Mouse (Mus musculus): Measurements from ENCODE around the gene Fry. TPM values are rescaled to one million over a fixed set of nuclear protein-coding genes. Genes with fewer than 3 reads are reported as not detected.

The Fry gene
- total and polyA plus RNA-seq, 3 experiments, result 1.9 to 2.3 TPM; not detected in 1

DNA sequence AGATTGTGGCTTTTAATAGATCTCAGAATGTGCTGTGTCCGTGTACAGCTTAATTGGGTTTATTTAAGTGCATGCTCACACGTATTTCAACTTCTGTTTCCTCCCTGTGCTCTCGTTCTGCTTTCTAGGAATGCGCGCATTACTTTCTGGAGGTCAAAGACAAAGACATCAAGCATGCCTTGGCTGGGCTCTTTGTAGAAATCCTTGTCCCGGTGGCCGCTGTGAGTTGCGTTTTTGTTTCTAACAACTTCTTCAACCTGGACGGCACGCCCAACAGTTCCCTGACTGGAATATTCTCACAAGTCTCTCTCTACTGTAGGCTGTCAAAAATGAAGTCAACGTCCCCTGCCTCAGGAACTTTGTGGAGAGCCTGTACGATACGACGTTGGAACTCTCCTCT lies 240.2 kb downstream of the Fry start:
- Histone ChIP-seq H3K9me3 (replicated peaks; ENCODE audit: insufficient read depth, low read length) (no peaks in the 10 kb centered on the region), H3K27ac (ENCODE audit: control insufficient read depth, low read depth, low read length) (no peak overlapping the region), H3K4me3 (ENCODE audit: control insufficient read depth in 1 of 2, insufficient read depth in 1 of 2, low read depth in 2 of 2, low read length in 2 of 2) (no peak overlapping the region), H3K36me3 (ENCODE audit: control insufficient read depth in 1 of 2, insufficient read depth in 2 of 2, low read length in 2 of 2) (no peaks in the 10 kb centered on the region), H3K9ac (ENCODE audit: control insufficient read depth, low read depth, low read length, poor library complexity, severe bottlenecking) (no peak overlapping the region), H3K4me1 (ENCODE audit: control insufficient read depth in 1 of 2, insufficient read depth in 2 of 2, low read length in 2 of 2) (no peaks in the 10 kb centered on the region), H3K27me3 (ENCODE audit: control insufficient read depth in 1 of 2, insufficient read depth in 2 of 2, low read length in 2 of 2) (no peaks in the 10 kb centered on the region), H3K79me2 (ENCODE audit: control insufficient read depth, insufficient read depth, low read length, poor library complexity) (no peaks in the 10 kb centered on the region)
- no peak for DNase-seq (ENCODE audit: low read depth, low spot score)
- TF ChIP-seq BHLHE40 (IDR thresholded peaks at IDR 0.05; ENCODE audit: borderline replicate concordance, low read depth, low read length), result no peak
- TF ChIP-seq USF1 (IDR thresholded peaks at IDR 0.05; ENCODE audit: low read depth, low read length), result no peak
- no peak for TF ChIP-seq RCOR1 (IDR thresholded peaks at IDR 0.05; ENCODE audit: low read depth, low read length)
- no peak for TF ChIP-seq CHD2 (IDR thresholded peaks at IDR 0.05; ENCODE audit: low read length)
- no peak for TF ChIP-seq CHD1 (IDR thresholded peaks at IDR 0.05; ENCODE audit: low read depth, low read length)
- no peak for TF ChIP-seq JUND (IDR thresholded peaks at IDR 0.05; ENCODE audit: low read depth, low read length)
- no peak for TF ChIP-seq ZNF384 (IDR thresholded peaks at IDR 0.05; ENCODE audit: low read depth, low read length)
- TF ChIP-seq MAX (IDR thresholded peaks at IDR 0.05; ENCODE audit: low read length), result no peak
- no peak for TF ChIP-seq UBTF (IDR thresholded peaks at IDR 0.05; ENCODE audit: borderline replicate concordance, insufficient read depth, low read depth, low read length)
- no peak for TF ChIP-seq RAD21 (IDR thresholded peaks at IDR 0.05; ENCODE audit: low read depth, low read length)
- TF ChIP-seq ETS1 (IDR thresholded peaks at IDR 0.05; ENCODE audit: low read depth, low read length), result no peak
- no peak for TF ChIP-seq TCF12 (IDR thresholded peaks at IDR 0.05; ENCODE audit: low read depth, low read length)
- no peak for TF ChIP-seq POLR2AphosphoS2 (IDR thresholded peaks at IDR 0.05; ENCODE audit: low read length)
- TF ChIP-seq MYB (IDR thresholded peaks at IDR 0.05; ENCODE audit: low read depth, low read length), result no peak
- no peak for TF ChIP-seq NRF1 (IDR thresholded peaks at IDR 0.05; ENCODE audit: insufficient read depth, low read depth, low read length, poor library complexity, severe bottlenecking)

DNA sequence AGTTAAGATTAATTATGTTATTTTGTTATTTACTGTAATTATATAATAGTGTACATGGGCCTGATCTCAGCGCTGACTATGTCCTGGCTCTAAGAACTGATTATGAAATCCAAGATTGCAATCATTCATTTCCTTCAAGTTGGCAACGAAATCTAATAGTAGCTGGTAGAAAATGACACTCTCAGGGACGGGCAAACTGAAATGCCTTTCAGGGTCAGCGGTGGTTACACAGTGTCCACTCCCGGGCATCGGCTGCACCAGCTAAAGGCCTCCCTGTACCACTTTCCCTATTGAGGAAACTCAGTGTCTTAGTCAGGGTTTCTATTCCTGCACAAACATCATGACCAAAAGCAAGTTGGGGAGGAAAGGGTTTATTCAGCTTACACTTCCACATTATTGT lies 243.8 kb downstream of the Fry start:
- H3K4me3 ChIP-seq (ENCODE audit: control insufficient read depth in 1 of 2, insufficient read depth in 1 of 2, low read depth in 2 of 2, low read length in 2 of 2), result no peak overlapping the region
- no peak for DNase-seq (ENCODE audit: low read depth, low spot score)
- H3K27ac ChIP-seq (ENCODE audit: control insufficient read depth, low read depth, low read length), result no peak overlapping the region
- no peaks in the 10 kb centered on the region for H3K4me1 ChIP-seq (ENCODE audit: control insufficient read depth in 1 of 2, insufficient read depth in 2 of 2, low read length in 2 of 2)
- no peak for TF ChIP-seq MAX (IDR thresholded peaks at IDR 0.05; ENCODE audit: low read length)
- no peak for TF ChIP-seq HCFC1 (IDR thresholded peaks at IDR 0.05; ENCODE audit: low read depth, low read length)
- no peak for TF ChIP-seq BHLHE40 (IDR thresholded peaks at IDR 0.05; ENCODE audit: borderline replicate concordance, low read depth, low read length)
- no peak for TF ChIP-seq MEF2A (IDR thresholded peaks at IDR 0.05; ENCODE audit: extremely low read depth, insufficient replicate concordance, low read depth, low read length, poor library complexity, severe bottlenecking)
- TF ChIP-seq KAT2A (conservative IDR thresholded peaks at IDR 0.05; ENCODE audit: low read depth, low read length), result no peak
- TF ChIP-seq MXI1 (IDR thresholded peaks at IDR 0.05; ENCODE audit: low read depth, low read length), result no peak
- no peak for TF ChIP-seq TAL1 (IDR thresholded peaks at IDR 0.05; ENCODE audit: low read length)
- no peak for TF ChIP-seq MYC (IDR thresholded peaks at IDR 0.05; ENCODE audit: low read depth, low read length)
- TF ChIP-seq RCOR1 (IDR thresholded peaks at IDR 0.05; ENCODE audit: low read depth, low read length), result no peak
- TF ChIP-seq E2F4 (IDR thresholded peaks at IDR 0.05; ENCODE audit: borderline replicate concordance, low read depth, low read length), result no peak
- no peak for TF ChIP-seq ZKSCAN1 (IDR thresholded peaks at IDR 0.05; ENCODE audit: low read depth, low read length)
- no peak for TF ChIP-seq MAZ (IDR thresholded peaks at IDR 0.05; ENCODE audit: low read depth, low read length)
- TF ChIP-seq POLR2A (IDR thresholded peaks at IDR 0.05; ENCODE audit: control insufficient read depth in 1 of 2, insufficient read depth in 1 of 2, low read depth in 1 of 2, low read length in 2 of 2, poor library complexity in 1 of 2), result no peak
- TF ChIP-seq SIN3A (IDR thresholded peaks at IDR 0.05; ENCODE audit: low read length), result no peak
- TF ChIP-seq ETS1 (IDR thresholded peaks at IDR 0.05; ENCODE audit: low read depth, low read length), result no peak
- H3K9ac ChIP-seq (ENCODE audit: control insufficient read depth, low read depth, low read length, poor library complexity, severe bottlenecking), result no peak overlapping the region
- H3K9me3 ChIP-seq (replicated peaks; ENCODE audit: insufficient read depth, low read length), result no peaks in the 10 kb centered on the region
- H3K36me3 ChIP-seq (ENCODE audit: control insufficient read depth in 1 of 2, insufficient read depth in 2 of 2, low read length in 2 of 2), result no peaks in the 10 kb centered on the region
- H3K79me2 ChIP-seq (ENCODE audit: control insufficient read depth, insufficient read depth, low read length, poor library complexity), result no peaks in the 10 kb centered on the region
- no peaks in the 10 kb centered on the region for H3K27me3 ChIP-seq (ENCODE audit: control insufficient read depth in 1 of 2, insufficient read depth in 2 of 2, low read length in 2 of 2)
